Mouse (Mus musculus) thymus, adult 18-20 months (tissue): ENCODE measurements at regions not wholly inside any gene's neighbourhood (a gene's known extent, or its start where the extent isn't known, plus 50 kb on each side); places are given as distances from the start of the nearest gene placed in this dataset.

Experiments used
- DNase-seq, 2 experiments: peaks; one replicate each; pipeline ENCODE4 v3.0.0; 2022; ENCODE audit warnings: mixed read lengths in 2 of 2

DNA sequence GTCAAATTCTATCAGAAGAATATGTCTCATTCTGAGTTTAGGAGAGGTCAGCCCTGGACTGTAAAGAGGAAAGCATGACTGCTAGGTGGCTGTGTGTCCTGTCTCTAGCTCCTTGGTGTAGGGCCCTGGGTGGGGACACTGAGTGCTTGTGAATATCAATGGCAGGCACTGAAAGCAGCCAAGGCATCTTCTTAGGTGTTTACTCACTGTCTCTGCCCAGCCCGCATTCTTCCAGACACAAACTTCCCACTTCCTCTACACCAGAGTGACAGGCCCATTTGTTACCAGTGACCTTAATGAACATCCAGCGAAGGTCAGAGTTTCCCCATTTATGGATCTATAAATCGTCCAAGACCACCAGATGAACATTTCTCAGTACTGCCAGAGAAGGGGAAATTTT, 823.1 kb downstream of the Efna5 start:
- DNase-seq, result no peak

DNA sequence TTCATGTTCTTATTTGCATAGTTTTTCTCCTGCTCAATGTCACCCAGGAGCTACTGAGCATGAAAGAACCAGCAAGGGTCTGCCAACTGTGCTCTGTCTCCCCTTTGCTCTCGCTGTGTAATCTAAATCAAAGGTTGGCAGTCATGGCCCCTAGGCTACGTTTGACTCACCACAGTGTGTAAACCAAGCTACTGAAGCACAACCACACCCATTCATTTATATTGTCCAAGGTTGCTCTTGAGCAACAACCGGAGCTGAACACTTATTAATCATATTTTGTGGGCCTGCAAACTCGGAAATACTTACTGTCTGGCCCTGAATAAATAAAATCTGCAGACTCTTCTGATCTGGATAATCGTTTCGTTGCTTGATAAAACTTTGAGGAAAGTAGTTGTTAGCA, 826.3 kb downstream of the Efna5 start:
- no peak for DNase-seq

DNA sequence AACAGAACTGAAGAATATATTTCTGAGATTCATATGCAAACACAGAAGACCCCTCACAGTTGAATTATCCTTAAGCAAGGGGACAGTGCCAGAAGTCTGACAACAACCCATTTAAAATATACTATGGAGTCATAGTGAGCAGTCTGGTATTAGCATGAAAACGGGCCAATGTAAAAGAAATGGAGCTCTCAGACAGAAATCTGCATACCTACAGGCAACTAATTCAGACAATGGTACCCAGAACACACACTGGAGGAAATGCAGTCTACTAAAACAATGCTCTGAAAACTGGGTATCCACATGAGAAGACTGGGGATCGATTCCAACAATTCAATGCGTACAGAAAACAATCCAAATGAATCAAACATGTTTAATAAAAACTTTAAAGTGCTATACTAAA, 832.1 kb downstream of the Efna5 start:
- DNase-seq, result no peak

DNA sequence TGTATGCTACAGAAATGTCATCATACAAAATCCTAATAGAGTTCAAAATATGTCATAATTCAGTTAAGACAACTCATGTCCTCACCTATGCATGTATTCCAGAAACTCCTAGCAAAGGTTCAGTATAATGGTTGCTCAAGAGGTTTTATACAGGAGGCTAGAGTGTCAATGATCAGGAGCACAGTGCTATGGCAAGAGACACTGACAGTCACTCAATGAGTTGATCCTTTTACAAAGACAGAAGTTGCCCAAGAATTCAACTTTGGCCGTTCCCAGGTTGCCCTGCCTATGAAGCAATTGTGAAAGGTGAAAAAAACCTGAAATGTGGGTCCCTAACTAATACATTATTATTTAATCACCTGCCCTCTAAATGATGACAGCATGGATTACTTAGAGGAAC, 850.5 kb downstream of the Efna5 start:
- no peak for DNase-seq
